Mouse (Mus musculus) ES-E14 (cell line): ENCODE data around the gene Gng7.

Experiments used
- CHD2 ChIP-seq: IDR thresholded peaks from 2 replicates; pipeline ENCODE4 v1.6.1; 2014; ENCODE audit warnings: mild to moderate bottlenecking, low read depth, low read length, inconsistent platforms
- HCFC1 ChIP-seq: IDR thresholded peaks from 2 replicates; pipeline ENCODE4 v1.6.1; 2012; ENCODE audit warnings: low read length, inconsistent platforms, borderline replicate concordance; ENCODE audit not compliant: insufficient read depth
- ZC3H11A ChIP-seq: IDR thresholded peaks from 2 replicates; pipeline ENCODE4 v1.6.1; 2012; ENCODE audit warnings: low read depth, mild to moderate bottlenecking, inconsistent platforms, low read length, borderline replicate concordance
- ZNF384 ChIP-seq: IDR thresholded peaks from 2 replicates; pipeline ENCODE4 v1.6.1; 2012; ENCODE audit warnings: low read depth, low read length, inconsistent platforms

- no peak for TF ChIP-seq ZC3H11A
- no peak for TF ChIP-seq ZNF384
- TF ChIP-seq CHD2, result no peak
- TF ChIP-seq HCFC1, result no peak
Measured at GRCm38 (mm10) chr10:80931695-80932094, 83.0 kb downstream of the Gng7 start.
